Mouse (Mus musculus) B cell, adult 2 months (primary cell): ENCODE results near the gene Ublcp1.
"Not testable (repeated sequence)": the region's sequence is repeated elsewhere in the genome, so short reads cannot be mapped to it uniquely, and the experiment has no call there.

Source experiments
- DNase-seq, 2 experiments: peaks; one replicate each; pipeline ENCODE4 v3.0.0; 2022

The Ublcp1 gene

GRCm38 (mm10) chr11:44489117-44489516 is 18.8 kb upstream of the Ublcp1 start:
- no peak for DNase-seq

- no peak for DNase-seq
Observed at GRCm38 (mm10) chr11:44485089-44485736, 14.9 kb upstream of the Ublcp1 start.

- DNase-seq = peak; percentile 53 to 55
Observed at GRCm38 (mm10) chr11:44480246-44480645, 9.9 kb upstream of the Ublcp1 start.

- DNase-seq = peak; percentile 49 to 53
Observed at GRCm38 (mm10) chr11:44478382-44478781, 8.1 kb upstream of the Ublcp1 start.

GRCm38 (mm10) chr11:44476445-44476844 is 6.1 kb upstream of the Ublcp1 start:
- DNase-seq = peak; percentile 30 to 42

- peak; percentile 58 to 69 for DNase-seq
Observed at GRCm38 (mm10) chr11:44475467-44475866, 5.2 kb upstream of the Ublcp1 start.

GRCm38 (mm10) chr11:44471337-44471995 is 1.2 kb upstream of the Ublcp1 start:
- peak in 1 of 2 experiments; percentile 27 for DNase-seq

- peak; percentile 70 to 73 for DNase-seq
Observed at GRCm38 (mm10) chr11:44469646-44470431, 459 bp downstream of the Ublcp1 start.

- DNase-seq = peak; percentile 37 to 44
Observed at GRCm38 (mm10) chr11:44468306-44468790, 1.9 kb downstream of the Ublcp1 start.

- peak; percentile 31 to 34 for DNase-seq
Observed at GRCm38 (mm10) chr11:44466949-44467442, 3.3 kb downstream of the Ublcp1 start.

- no peak for DNase-seq
Observed at GRCm38 (mm10) chr11:44461493-44461892, 8.8 kb downstream of the Ublcp1 start.

- DNase-seq = peak; percentile 78 to 81
Observed at GRCm38 (mm10) chr11:44453423-44453822, 16.9 kb downstream of the Ublcp1 start.

GRCm38 (mm10) chr11:44452016-44452415 is 18.3 kb downstream of the Ublcp1 start:
- DNase-seq = not testable (repeated sequence)

- DNase-seq = no peak
Observed at GRCm38 (mm10) chr11:44451046-44451445, 19.3 kb downstream of the Ublcp1 start.

- peak; percentile 15 to 20 for DNase-seq
Observed at GRCm38 (mm10) chr11:44437786-44438185, 32.5 kb downstream of the Ublcp1 start.

- DNase-seq = no peak
Observed at GRCm38 (mm10) chr11:44430036-44430435, 40.3 kb downstream of the Ublcp1 start.

GRCm38 (mm10) chr11:44427951-44428350 is 42.3 kb downstream of the Ublcp1 start:
- no peak for DNase-seq

- no peak for DNase-seq
Observed at GRCm38 (mm10) chr11:44425626-44426025, 44.7 kb downstream of the Ublcp1 start.

GRCm38 (mm10) chr11:44425006-44425405 is 45.3 kb downstream of the Ublcp1 start:
- DNase-seq = no peak

GRCm38 (mm10) chr11:44423955-44424354 is 46.3 kb downstream of the Ublcp1 start:
- DNase-seq = no peak

- no peak for DNase-seq
Observed at GRCm38 (mm10) chr11:44423261-44423660, 47.0 kb downstream of the Ublcp1 start.

GRCm38 (mm10) chr11:44422337-44423111 is 47.8 kb downstream of the Ublcp1 start:
- no peak for DNase-seq
